In the genomic region with DNA sequence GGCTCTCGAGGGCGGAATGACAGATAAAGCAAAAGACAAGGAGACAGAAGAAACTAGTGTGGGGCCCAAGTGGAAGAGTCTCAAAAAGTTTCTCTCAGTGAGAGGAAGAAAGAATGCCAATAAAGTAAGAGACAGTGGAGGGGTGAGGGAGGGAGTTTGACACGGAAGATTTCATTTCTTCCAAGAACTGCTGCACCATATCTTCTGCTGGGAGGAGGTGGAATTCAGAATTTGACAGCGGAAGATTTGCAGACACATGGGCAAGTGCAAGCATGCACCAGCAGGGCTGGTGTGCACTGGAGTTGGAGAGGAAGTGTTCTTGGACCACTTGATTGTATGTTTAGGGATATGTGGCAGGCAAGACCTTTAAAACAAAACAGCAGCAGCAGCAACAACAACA, we compare ENCODE assay signal across 20 mouse cellular contexts.
DNase-seq lines count a peak whose midpoint lies in the region; ATAC-seq and TF ChIP-seq lines count a peak whose summit lies in the region.
"Had no signal": no experiment of that assay in that cellular context is flagged by ENCODE, and none has a peak within 500 bp of the region (broad histone marks: within the 10 kb centered on the region; RNA-seq: fewer than 3 reads in every experiment).

No protein-coding gene starts in this region.

- no peak overlapping the region for H3K9ac ChIP-seq in heart, embryonic 11.5 days (ENCODE audit: low read depth, low read length)
- no peak overlapping the region for H3K9ac ChIP-seq in heart, postnatal 0 days (replicated peaks; ENCODE audit: low read depth, low read length)
- H3K9ac ChIP-seq in embryonic facial prominence, embryonic 15.5 days: no peak overlapping the region
- H3K9ac ChIP-seq in midbrain, embryonic 15.5 days: no peak overlapping the region
- H3K9ac ChIP-seq: hindbrain, embryonic 12.5 days; limb, embryonic 15.5 days; liver, embryonic 14.5 days; lung, embryonic 14.5 days; midbrain, embryonic 12.5 days had no signal

- no peaks in the 10 kb centered on the region for H3K9me3 ChIP-seq in heart, embryonic 11.5 days (replicated peaks; ENCODE audit: control insufficient read depth, low read length)
- H3K9me3 ChIP-seq in heart, postnatal 0 days (replicated peaks; ENCODE audit: control insufficient read depth, low read length): no peaks in the 10 kb centered on the region
- no peaks in the 10 kb centered on the region for H3K9me3 ChIP-seq in embryonic facial prominence, embryonic 15.5 days (replicated peaks)
- H3K9me3 ChIP-seq in midbrain, embryonic 15.5 days: no peaks in the 10 kb centered on the region
- H3K9me3 ChIP-seq: hindbrain, embryonic 12.5 days; limb, embryonic 15.5 days; midbrain, embryonic 12.5 days had no signal

- intact Hi-C loops in heart, postnatal 14 days (cut with DNase I): no loop called here
- intact Hi-C loops in heart, postnatal 36 days (cut with DNase I): no loop called here

- no peak for DNase-seq in heart, postnatal 14 days
- DNase-seq in heart, postnatal 0 days (ENCODE audit: low spot score): no peak
- DNase-seq in heart, postnatal 36 days: no peak
- DNase-seq in natural killer cell, adult 2 months (ENCODE audit: low spot score in 2 of 2): no peak
- DNase-seq: adrenal gland, adult 2 months; gastrocnemius, postnatal 10 days; left cerebral cortex, postnatal 4 days; right cerebral cortex, postnatal 25 days; spleen, adult 18-20 months; thymus, postnatal 25 days had no signal

- TF ChIP-seq EP300 in heart, postnatal 0 days (IDR thresholded peaks at IDR 0.05; ENCODE audit: low read depth): no peak

- H3K27me3 ChIP-seq in heart, embryonic 11.5 days (ENCODE audit: control insufficient read depth, insufficient read depth, low read length): no peaks in the 10 kb centered on the region
- no peaks in the 10 kb centered on the region for H3K27me3 ChIP-seq in heart, postnatal 0 days (ENCODE audit: control insufficient read depth, insufficient read depth, low read length)
- H3K27me3 ChIP-seq in embryonic facial prominence, embryonic 15.5 days: no peaks in the 10 kb centered on the region
- no peaks in the 10 kb centered on the region for H3K27me3 ChIP-seq in midbrain, embryonic 15.5 days (replicated peaks)
- H3K27me3 ChIP-seq: hindbrain, embryonic 12.5 days; limb, embryonic 15.5 days; midbrain, embryonic 12.5 days had no signal

- WGBS in heart, embryonic 11.5 days (ENCODE audit: insufficient replicate concordance): 57% methylated on average over 4 of the region's 4 CpGs
- WGBS in heart, postnatal 0 days: 52% methylated on average over 4 of the region's 4 CpGs
- 69% methylated on average over 4 of the region's 4 CpGs for WGBS in embryonic facial prominence, embryonic 15.5 days
- WGBS in midbrain, embryonic 15.5 days: 91% methylated on average over 4 of the region's 4 CpGs

- no peak for ATAC-seq in heart, embryonic 11.5 days (replicated peaks; ENCODE audit: insufficient number of reproducible peaks, low FRiP score, low TSS enrichment)
- ATAC-seq in heart, postnatal 0 days (ENCODE audit: insufficient read depth, low read depth): no peak
- ATAC-seq in embryonic facial prominence, embryonic 15.5 days (ENCODE audit: insufficient number of reproducible peaks, low FRiP score, low TSS enrichment, low read depth): no peak
- no peak for ATAC-seq in midbrain, embryonic 15.5 days (replicated peaks)
- ATAC-seq: intestine, postnatal 0 days had no signal

- H3K4me1 ChIP-seq in heart, embryonic 11.5 days (ENCODE audit: control insufficient read depth, insufficient read depth, low read length): peaks cover 27% of the 10 kb centered on the region
- H3K4me1 ChIP-seq in heart, postnatal 0 days (ENCODE audit: control insufficient read depth, insufficient read depth): peaks cover 29% of the 10 kb centered on the region
- peaks cover 36% of the 10 kb centered on the region for H3K4me1 ChIP-seq in embryonic facial prominence, embryonic 15.5 days
- H3K4me1 ChIP-seq in midbrain, embryonic 15.5 days: peaks cover 43% of the 10 kb centered on the region
- H3K4me1 ChIP-seq: limb, embryonic 15.5 days had no signal

- H3K4me2 ChIP-seq in heart, embryonic 11.5 days: no peak overlapping the region
- no peak overlapping the region for H3K4me2 ChIP-seq in heart, postnatal 0 days (ENCODE audit: low read depth, low read length)
- H3K4me2 ChIP-seq in embryonic facial prominence, embryonic 15.5 days (replicated peaks): no peak overlapping the region
- H3K4me2 ChIP-seq in midbrain, embryonic 15.5 days: no peak overlapping the region
- H3K4me2 ChIP-seq: hindbrain, embryonic 12.5 days; limb, embryonic 15.5 days; lung, embryonic 14.5 days; midbrain, embryonic 12.5 days had no signal

- TF ChIP-seq CTCF in heart, postnatal 0 days (IDR thresholded peaks at IDR 0.05; ENCODE audit: low read depth): no peak

- H3K36me3 ChIP-seq in heart, embryonic 11.5 days (ENCODE audit: control insufficient read depth, insufficient read depth, low read length): no peaks in the 10 kb centered on the region
- no peaks in the 10 kb centered on the region for H3K36me3 ChIP-seq in heart, postnatal 0 days (replicated peaks; ENCODE audit: control insufficient read depth, insufficient read depth, low read length)
- H3K36me3 ChIP-seq in embryonic facial prominence, embryonic 15.5 days: no peaks in the 10 kb centered on the region
- no peaks in the 10 kb centered on the region for H3K36me3 ChIP-seq in midbrain, embryonic 15.5 days (replicated peaks)
- H3K36me3 ChIP-seq: hindbrain, embryonic 12.5 days; limb, embryonic 15.5 days; midbrain, embryonic 12.5 days had no signal

- H3K27ac ChIP-seq in heart, embryonic 11.5 days (ENCODE audit: low read depth, low read length): 0 out of 2 replicates have a peak overlapping the region, but pooled peaks have one; percentile 46
- peak overlapping the region; percentile 66; the same call in 1 of the 2 replicates for H3K27ac ChIP-seq in heart, postnatal 0 days (ENCODE audit: low read depth)
- H3K27ac ChIP-seq in embryonic facial prominence, embryonic 15.5 days (replicated peaks): 0 out of 2 replicates have a peak overlapping the region, but pooled peaks have one; percentile 51
- H3K27ac ChIP-seq in midbrain, embryonic 15.5 days: no peak overlapping the region
- H3K27ac ChIP-seq: hindbrain, embryonic 12.5 days; left cerebral cortex, adult 2 months; liver, embryonic 14.5 days; midbrain, embryonic 12.5 days had no signal

- H3K4me3 ChIP-seq in heart, embryonic 11.5 days (ENCODE audit: low read depth, low read length): no peak overlapping the region
- no peak overlapping the region for H3K4me3 ChIP-seq in heart, postnatal 0 days (ENCODE audit: low read depth, low read length)
- no peak overlapping the region for H3K4me3 ChIP-seq in embryonic facial prominence, embryonic 15.5 days (replicated peaks)
- no peak overlapping the region for H3K4me3 ChIP-seq in midbrain, embryonic 15.5 days
- H3K4me3 ChIP-seq: hindbrain, embryonic 12.5 days; left cerebral cortex, adult 2 months; limb, embryonic 15.5 days; midbrain, embryonic 12.5 days had no signal
